Mouse (Mus musculus) cortical plate, adult 2 months (tissue): ENCODE measurements at regions not wholly inside any gene's neighbourhood (a gene's known extent, or its start where the extent isn't known, plus 50 kb on each side); places are given as distances from the start of the nearest gene placed in this dataset.

Experiments used
- CTCF ChIP-seq: fragments of 200-500 bp; IDR thresholded peaks from 2 replicates; pipeline ENCODE4 v1.5.1; 2011; ENCODE audit warnings: mild to moderate bottlenecking, control low read depth, low read length; ENCODE audit not compliant: insufficient read depth; ENCODE audit errors: extremely low read depth
- POLR2A ChIP-seq: fragments of 200-500 bp; IDR thresholded peaks from 2 replicates; pipeline ENCODE4 v1.6.1; 2011; ENCODE audit warnings: mild to moderate bottlenecking, low read length, control low read depth; ENCODE audit not compliant: insufficient read depth; ENCODE audit errors: extremely low read depth

DNA sequence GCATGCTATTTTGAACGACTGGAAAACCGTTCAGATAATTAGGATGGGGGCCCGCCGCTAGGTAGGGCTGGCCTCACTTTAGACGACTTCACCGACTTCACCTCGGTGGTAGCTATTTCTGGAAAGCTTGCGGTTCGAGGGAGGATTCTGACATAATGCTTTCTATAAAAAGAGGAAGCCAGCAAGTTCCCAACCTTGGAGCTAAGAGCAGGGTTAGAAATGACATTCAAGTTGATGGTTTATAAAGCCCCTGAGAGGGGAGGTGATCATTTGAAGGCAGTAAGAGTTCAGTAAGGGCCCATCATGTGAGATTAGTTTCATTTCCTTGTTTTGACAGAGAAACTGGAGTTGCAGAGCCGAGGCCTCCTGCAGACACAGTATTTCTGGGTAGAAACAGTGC, 164.8 kb downstream of the Ackr3 start:
- no peak for TF ChIP-seq POLR2A
- no peak for TF ChIP-seq CTCF
